Mouse (Mus musculus): ENCODE measurements around the gene Trcg1.

GRCm38 (mm10) chr9:57214500-57214899, 21.9 kb upstream of the Trcg1 start:
- no peak for TF ChIP-seq GATA1 (IDR thresholded peaks at IDR 0.05; ENCODE audit: low read length)
- no peak for TF ChIP-seq TAL1 (IDR thresholded peaks at IDR 0.05; ENCODE audit: low read length)
